Mouse (Mus musculus): ENCODE results near the gene Iglon5.

The Iglon5 gene

DNA sequence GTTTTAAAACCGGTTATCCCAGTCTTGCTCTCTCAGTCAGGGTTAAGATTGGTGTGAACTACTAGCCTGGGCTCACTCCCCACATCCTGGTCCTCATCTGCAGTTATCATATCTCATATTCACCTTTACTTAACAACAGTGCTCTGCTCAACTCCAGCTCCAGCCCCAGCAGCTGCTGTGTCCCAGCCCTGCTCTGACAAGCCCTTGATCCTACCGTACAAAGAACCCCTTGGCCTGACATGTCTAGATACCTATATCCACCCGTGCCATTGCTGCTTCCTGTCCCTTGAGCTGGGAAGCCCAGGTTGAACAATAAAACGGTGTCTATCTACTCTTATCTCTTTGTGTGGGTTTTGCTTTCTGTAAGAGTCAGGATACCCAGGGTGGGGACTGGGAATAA is 60.4 kb downstream of the Iglon5 start:
- DNase-seq (ENCODE audit: extremely low read depth, low read depth), result no peak

GRCm38 (mm10) chr7:43427406-43427805 is 62.5 kb downstream of the Iglon5 start, which contains the start of gene Lim2:
Lim2 (plus strand) TSS chr7:43427670.
- DNase-seq (ENCODE audit: extremely low read depth, low read depth), result no peak

DNA sequence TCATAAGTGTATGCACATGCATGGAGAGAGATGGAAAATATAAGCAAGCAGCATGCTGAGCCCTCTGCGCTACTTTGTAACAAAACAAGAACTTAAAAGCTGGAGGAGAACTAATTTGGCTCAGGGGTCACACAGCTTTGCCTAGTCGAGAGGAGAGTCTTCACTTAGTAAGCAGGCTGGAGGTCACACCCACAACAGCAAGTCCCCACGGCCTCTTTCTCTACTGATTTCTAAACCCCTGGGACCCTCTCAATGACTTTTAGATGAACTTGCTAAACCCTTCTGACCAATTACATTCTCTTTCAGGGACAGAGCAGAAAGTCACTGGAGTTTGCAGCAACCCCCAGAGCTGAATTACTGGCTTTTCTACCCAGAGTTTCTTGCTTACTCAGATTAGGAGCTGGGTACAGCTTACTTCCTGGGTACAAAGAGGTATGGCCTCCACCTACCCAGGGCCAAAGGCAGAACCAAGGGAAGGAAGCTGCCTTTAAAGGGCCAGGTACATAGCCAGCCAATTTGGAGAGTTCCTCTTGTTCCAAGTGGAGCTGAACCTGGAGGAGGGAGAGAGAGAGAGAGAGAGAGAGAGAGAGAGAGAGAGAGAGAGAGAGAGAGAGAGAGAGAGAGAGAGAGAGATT is 65.8 kb downstream of the Iglon5 start:
- no peak for DNase-seq (ENCODE audit: extremely low read depth, low read depth)

- DNase-seq (ENCODE audit: extremely low read depth, low read depth), result peak; percentile 44
Measured at GRCm38 (mm10) chr7:43422995-43423617, 66.8 kb downstream of the Iglon5 start.
